16 mouse cellular contexts compared by ENCODE assay signal in genomic region chr7:29602356-29602755, GRCm38 (mm10).
"Had no signal": no experiment of that assay in that cellular context is flagged by ENCODE, and none has a peak within 500 bp of the region (broad histone marks: within the 10 kb centered on the region; RNA-seq: fewer than 3 reads in every experiment).

No protein-coding gene starts in this region.

- H3K36me3 ChIP-seq: neural tube, embryonic 13.5 days; neural tube, embryonic 15.5 days; stomach, embryonic 15.5 days had no signal

- H3K4me2 ChIP-seq: neural tube, embryonic 13.5 days; neural tube, embryonic 15.5 days; stomach, embryonic 15.5 days had no signal

- H3K4me1 ChIP-seq: neural tube, embryonic 13.5 days; neural tube, embryonic 15.5 days; stomach, embryonic 15.5 days had no signal

- DNase-seq: retina, postnatal 1 day; right cerebral cortex, adult 18-20 months; right cerebral cortex, postnatal 14 days; right cerebral cortex, postnatal 25 days; right cerebral cortex, postnatal 4 days; spleen, adult 18-20 months; thymus, adult 18-20 months; thymus, adult 2 months; thymus, postnatal 14 days; thymus, postnatal 25 days; thymus, postnatal 36 days; thymus, postnatal 4 days had no signal

- H3K9me3 ChIP-seq: neural tube, embryonic 13.5 days; neural tube, embryonic 15.5 days; stomach, embryonic 15.5 days had no signal

- H3K27me3 ChIP-seq: neural tube, embryonic 13.5 days; neural tube, embryonic 15.5 days; stomach, embryonic 15.5 days had no signal

- H3K9ac ChIP-seq: neural tube, embryonic 13.5 days; neural tube, embryonic 15.5 days; stomach, embryonic 15.5 days had no signal

- H3K4me3 ChIP-seq: neural tube, embryonic 13.5 days; neural tube, embryonic 15.5 days; stomach, embryonic 15.5 days had no signal

- H3K27ac ChIP-seq: neural tube, embryonic 13.5 days; neural tube, embryonic 15.5 days; stomach, embryonic 15.5 days; stomach, postnatal 0 days had no signal
